ENCODE assay signal across 42 mouse cellular contexts in the genomic region with DNA sequence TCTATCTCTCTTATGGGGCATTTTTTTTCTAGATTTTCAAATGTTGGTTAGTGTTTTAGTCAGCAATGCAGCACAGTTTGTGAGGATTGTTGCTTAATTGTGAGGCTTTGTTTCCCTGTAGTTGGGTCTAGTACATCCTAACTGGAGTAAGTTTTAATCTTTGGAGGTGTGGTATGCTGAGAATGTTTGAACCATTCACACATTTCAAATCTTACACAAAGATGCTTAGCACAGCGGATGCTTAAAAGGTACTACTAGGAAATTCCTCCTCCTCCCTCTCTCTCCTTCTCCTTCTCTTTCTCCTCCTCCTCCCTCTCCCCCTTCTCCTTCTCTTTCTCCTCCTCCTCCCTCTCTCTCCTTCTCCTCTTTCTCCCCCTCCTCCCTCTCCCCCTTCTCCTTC. TPM values are rescaled to one million over a fixed set of nuclear protein-coding genes. Genes with fewer than 3 reads are reported as not detected.
"Had no signal": no experiment of that assay in that cellular context is flagged by ENCODE, and none has a peak within 500 bp of the region (broad histone marks: within the 10 kb centered on the region; RNA-seq: fewer than 3 reads in every experiment).

No protein-coding gene starts in this region.

- H3K36me3 ChIP-seq: heart, embryonic 10.5 days; heart, embryonic 12.5 days; heart, embryonic 13.5 days; heart, embryonic 15.5 days; hindbrain, embryonic 10.5 days; hindbrain, embryonic 12.5 days; hindbrain, embryonic 13.5 days; hindbrain, embryonic 15.5 days; intestine, embryonic 15.5 days; kidney, embryonic 15.5 days had no signal

- H3K9me3 ChIP-seq: heart, embryonic 10.5 days; heart, embryonic 12.5 days; heart, embryonic 13.5 days; heart, embryonic 15.5 days; hindbrain, embryonic 10.5 days; hindbrain, embryonic 12.5 days; hindbrain, embryonic 13.5 days; hindbrain, embryonic 15.5 days; intestine, embryonic 15.5 days; kidney, embryonic 15.5 days had no signal

- H3K4me2 ChIP-seq: heart, embryonic 11.5 days; heart, embryonic 12.5 days; heart, embryonic 13.5 days; heart, embryonic 15.5 days; hindbrain, embryonic 12.5 days; hindbrain, embryonic 13.5 days; hindbrain, embryonic 14.5 days; hindbrain, embryonic 15.5 days; intestine, embryonic 15.5 days; kidney, embryonic 15.5 days had no signal

- ATAC-seq: hindbrain, embryonic 16.5 days; hindbrain, postnatal 0 days; inflammation-experienced regulatory T-cells, adult 6 months; intestine, embryonic 15.5 days; intestine, embryonic 16.5 days; intestine, postnatal 0 days had no signal

- H3K9ac ChIP-seq: heart, embryonic 12.5 days; heart, embryonic 13.5 days; heart, embryonic 15.5 days; hindbrain, embryonic 12.5 days; hindbrain, embryonic 13.5 days; hindbrain, embryonic 14.5 days; hindbrain, embryonic 15.5 days; intestine, embryonic 15.5 days; kidney, embryonic 15.5 days had no signal

- H3K27ac ChIP-seq: heart, embryonic 10.5 days; heart, embryonic 13.5 days; heart, embryonic 15.5 days; hindbrain, embryonic 10.5 days; hindbrain, embryonic 12.5 days; hindbrain, embryonic 13.5 days; hindbrain, embryonic 14.5 days; hindbrain, embryonic 15.5 days; hindbrain, postnatal 0 days; intestine, embryonic 15.5 days; kidney, embryonic 15.5 days; kidney, postnatal 0 days; layer of hippocampus, adult 2 months had no signal

- DNase-seq: heart, postnatal 10 days; heart, postnatal 14 days; heart, postnatal 36 days; heart, postnatal 4 days; kidney, adult 11 months; kidney, adult 18-20 months; kidney, adult 2 months; kidney, adult 8-10 months; kidney, adult 9 months; kidney, postnatal 10 days; kidney, postnatal 14 days; kidney, postnatal 25 days; kidney, postnatal 36 days; kidney, postnatal 4 days; layer of hippocampus, adult 9-11 months; layer of hippocampus, postnatal 36 days had no signal

- H3K4me3 ChIP-seq: heart, embryonic 10.5 days; heart, embryonic 12.5 days; heart, embryonic 13.5 days; heart, embryonic 15.5 days; hindbrain, embryonic 10.5 days; hindbrain, embryonic 12.5 days; hindbrain, embryonic 13.5 days; hindbrain, embryonic 15.5 days; intestine, embryonic 15.5 days; kidney, embryonic 15.5 days; layer of hippocampus, adult 2 months had no signal

RNA-seq across cellular contexts. Expression of gene Nkx2-9, which starts 3.0 kb away (rescaled TPM):
- polyA plus RNA-seq: heart, embryonic 14.5 days; heart, embryonic 15.5 days; heart, embryonic 16.5 days; heart, postnatal 0 days; hindbrain, embryonic 13.5 days; hindbrain, embryonic 14.5 days; hindbrain, embryonic 15.5 days; hindbrain, embryonic 16.5 days; hindbrain, postnatal 0 days; inflammation-experienced regulatory T-cells, adult 6 months; intestine, embryonic 14.5 days; intestine, embryonic 15.5 days; intestine, embryonic 16.5 days; intestine, postnatal 0 days; kidney, adult 2 months; kidney, embryonic 14.5 days; kidney, embryonic 15.5 days; kidney, embryonic 16.5 days; kidney, postnatal 0 days; large intestine, adult 2 months had no signal
